Mouse (Mus musculus): ENCODE measurements around the gene Thnsl1. TPM values are rescaled to one million over a fixed set of nuclear protein-coding genes. Genes with fewer than 3 reads are reported as not detected.

Thnsl1 gene
- 1 to 10 TPM; 3.2 to 5.2 TPM for total RNA-seq (2023)

GRCm38 (mm10) chr2:21204912-21205830 is at the start of gene Thnsl1, which contains the start of gene Enkur:
Gene Thnsl1, plus strand, starts transcription at chr2:21205724.
Gene Enkur, minus strand, starts transcription at chr2:21205365.

Other genes starting within 250 kb of the Thnsl1 start
- gene Arhgap21, start 236.8 kb upstream of the Thnsl1 start, total RNA-seq (2023), result 10 to 100 TPM; 34.8 to 61.7 TPM
- gene Enkur, start 359 bp upstream of the Thnsl1 start, total RNA-seq (2023), result 1 to 10 TPM; 1.7 to 1.9 TPM
- gene Gpr158, start 161.8 kb downstream of the Thnsl1 start, total RNA-seq (2023), result not detected